Mouse (Mus musculus) hindbrain, embryonic 15.5 days (tissue): Measurements from ENCODE around the gene Spaca5. TPM values are rescaled to one million over a fixed set of nuclear protein-coding genes. Genes with fewer than 3 reads are reported as not detected.

Experiments
- ATAC-seq: fragments of 200-750 bp; cut with Nextera tagmentation; 2 replicates; pipeline ENCODE4 v1.8.0; 2017; ENCODE audit warnings: low read depth, moderate number of reproducible peaks, moderate TSS enrichment; ENCODE audit not compliant: low FRiP score
- H3K27ac ChIP-seq: fragments of 300-500 bp; sonication (generic); replicated peaks from 2 replicates; pipeline ENCODE4 v1.5.1; 2015; ENCODE audit warnings: mild to moderate bottlenecking, inconsistent platforms
- H3K27me3 ChIP-seq: fragments of 300-500 bp; sonication (generic); 2 replicates; pipeline ENCODE4 v1.6.1; 2015; ENCODE audit warnings: control low read depth, inconsistent platforms
- H3K36me3 ChIP-seq: fragments of 300-500 bp; sonication (generic); 2 replicates; pipeline ENCODE4 v1.6.1; 2015; ENCODE audit warnings: control low read depth, inconsistent platforms
- H3K4me1 ChIP-seq: fragments of 300-500 bp; sonication (generic); replicated peaks from 2 replicates; pipeline ENCODE4 v1.6.1; 2015; ENCODE audit warnings: control low read depth, inconsistent platforms
- H3K4me2 ChIP-seq: fragments of 300-500 bp; sonication (generic); 2 replicates; pipeline ENCODE4 v1.6.1; 2015; ENCODE audit warnings: moderate library complexity, mild to moderate bottlenecking, inconsistent platforms
- H3K4me3 ChIP-seq: fragments of 300-500 bp; sonication (generic); 2 replicates; pipeline ENCODE4 v1.5.1; 2015; ENCODE audit warnings: mild to moderate bottlenecking, inconsistent platforms
- H3K9ac ChIP-seq: fragments of 300-500 bp; sonication (generic); 2 replicates; pipeline ENCODE4 v1.6.1; 2015; ENCODE audit warnings: inconsistent platforms
- H3K9me3 ChIP-seq: fragments of 300-500 bp; sonication (generic); 2 replicates; pipeline ENCODE4 v1.6.1; 2016; ENCODE audit warnings: control low read depth, inconsistent platforms
- WGBS: fragments of 180-500 bp; shearing (Covaris S2); methylation state at CpG from one replicate; pipeline ENCODE4 v1.1.7; 2015; 5-methylcytosine and 5-hydroxymethylcytosine counted together
- polyA plus RNA-seq: library from polyadenylated mRNA; unstranded; fragments of >200 nt; fragmentation: Nextera tagmentation; extraction: Ambion mirVana; gene quantifications from 2 replicates; pipeline ENCODE4 v1.2.1, GENCODE M21; 2015

Gene Spaca5
- polyA plus RNA-seq = not detected in 2 replicates

GRCm38 (mm10) chrX:21068106-21068505 is at the start of gene Spaca5:
Gene Spaca5 (plus strand): TSS chrX:21068406.
- ATAC-seq = no peak
- Histone ChIP-seq H3K27me3 (no peaks in the 10 kb centered on the region), H3K4me2 (no peak within 1 kb of the TSS), H3K4me3 (no peak within 1 kb of the TSS), H3K4me1 (no peaks in the 10 kb centered on the region), H3K36me3 (no peaks in the 10 kb centered on the region), H3K9ac (no peak within 1 kb of the TSS), H3K27ac (no peak within 1 kb of the TSS), H3K9me3 (no peaks in the 10 kb centered on the region)

- no peaks in the 10 kb centered on the region for H3K9me3 ChIP-seq
- H3K4me2 ChIP-seq = peak overlapping the region; percentile 56
- peak overlapping the region; percentile 45 for H3K9ac ChIP-seq
- H3K36me3 ChIP-seq = no peaks in the 10 kb centered on the region
- 35% methylated on average over 9 of the region's 9 CpGs for WGBS
- peak overlapping the region; percentile 53 for H3K4me3 ChIP-seq
- ATAC-seq = peak; percentile 44
- peak overlapping the region; percentile 71 for H3K27ac ChIP-seq
- H3K4me1 ChIP-seq = no peaks in the 10 kb centered on the region
- no peaks in the 10 kb centered on the region for H3K27me3 ChIP-seq
Measured at GRCm38 (mm10) chrX:21061460-21061859, 6.7 kb upstream of the Spaca5 start.

GRCm38 (mm10) chrX:21061866-21062543 is 6.2 kb upstream of the Spaca5 start, which contains the start of gene Zfp182:
Gene Zfp182 (minus strand): TSS chrX:21062316.
- Histone ChIP-seq H3K9me3 (no peaks in the 10 kb centered on the region), H3K4me1 (no peaks in the 10 kb centered on the region), H3K36me3 (no peaks in the 10 kb centered on the region), H3K27ac (peak within 1 kb of the TSS; percentile 80), H3K27me3 (no peaks in the 10 kb centered on the region), H3K4me3 (peak within 1 kb of the TSS; percentile 53), H3K9ac (peak within 1 kb of the TSS; percentile 45), H3K4me2 (peak within 1 kb of the TSS; percentile 56)
- ATAC-seq = peak; percentile 98
- WGBS = 22% methylated on average over 25 of the region's 25 CpGs

GRCm38 (mm10) chrX:21062544-21062890 is 5.7 kb upstream of the Spaca5 start:
- no peaks in the 10 kb centered on the region for H3K4me1 ChIP-seq
- 74% methylated on average over 3 of the region's 3 CpGs for WGBS
- H3K27ac ChIP-seq = peak overlapping the region; percentile 80
- ATAC-seq = peak; percentile 49
- no peaks in the 10 kb centered on the region for H3K27me3 ChIP-seq
- H3K9ac ChIP-seq = peak overlapping the region; percentile 31; the same call in 1 of the 2 replicates
- peak overlapping the region; percentile 52 for H3K4me2 ChIP-seq
- no peaks in the 10 kb centered on the region for H3K9me3 ChIP-seq
- peak overlapping the region; percentile 53 for H3K4me3 ChIP-seq
- no peaks in the 10 kb centered on the region for H3K36me3 ChIP-seq

- H3K4me1 ChIP-seq = no peaks in the 10 kb centered on the region
- peak overlapping the region; percentile 94 for H3K27ac ChIP-seq
- 26% methylated on average over 6 of the region's 6 CpGs for WGBS
- H3K36me3 ChIP-seq = peaks cover 2% of the 10 kb centered on the region
- no peaks in the 10 kb centered on the region for H3K27me3 ChIP-seq
- ATAC-seq = peak; percentile 65
- H3K4me2 ChIP-seq = peak overlapping the region; percentile 50
- peak overlapping the region; percentile 51 for H3K9ac ChIP-seq
- H3K9me3 ChIP-seq = 0 out of 2 replicates have a peak, but pooled peaks cover 6% of the 10 kb centered on the region
- H3K4me3 ChIP-seq = peak overlapping the region; percentile 48
Measured at GRCm38 (mm10) chrX:21088645-21088982, 20.4 kb downstream of the Spaca5 start.

GRCm38 (mm10) chrX:21088983-21089866 is 21.0 kb downstream of the Spaca5 start, which contains the start of gene Zfp300:
Gene Zfp300 (minus strand): TSS chrX:21089527.
- WGBS = 19% methylated on average over 27 of the region's 27 CpGs
- no peaks in the 10 kb centered on the region for H3K36me3 ChIP-seq
- H3K4me1 ChIP-seq = no peaks in the 10 kb centered on the region
- peak; percentile 94 for ATAC-seq
- H3K9me3 ChIP-seq = no peaks in the 10 kb centered on the region
- peak within 1 kb of the TSS; percentile 50 for H3K4me2 ChIP-seq
- no peaks in the 10 kb centered on the region for H3K27me3 ChIP-seq
- H3K27ac ChIP-seq = peak within 1 kb of the TSS; percentile 94
- H3K4me3 ChIP-seq = peak within 1 kb of the TSS; percentile 48
- peak within 1 kb of the TSS; percentile 51 for H3K9ac ChIP-seq

GRCm38 (mm10) chrX:21089867-21090239 is 21.6 kb downstream of the Spaca5 start:
- ATAC-seq = peak; percentile 68; the same call in 1 of the 2 replicates
- no peaks in the 10 kb centered on the region for H3K9me3 ChIP-seq
- no peaks in the 10 kb centered on the region for H3K36me3 ChIP-seq
- peak overlapping the region; percentile 94 for H3K27ac ChIP-seq
- no peaks in the 10 kb centered on the region for H3K4me1 ChIP-seq
- no peaks in the 10 kb centered on the region for H3K27me3 ChIP-seq
- 50% methylated on average over 7 of the region's 7 CpGs for WGBS
- peak overlapping the region; percentile 50 for H3K4me2 ChIP-seq
- peak overlapping the region; percentile 48 for H3K4me3 ChIP-seq
- H3K9ac ChIP-seq = peak overlapping the region; percentile 51; the same call in 1 of the 2 replicates

GRCm38 (mm10) chrX:21115520-21115919 is 47.3 kb downstream of the Spaca5 start, which contains the start of gene Ssxa1:
Gene Ssxa1 (plus strand): TSS chrX:21115820.
- no peak for ATAC-seq
- 77% methylated on average over 4 of the region's 4 CpGs for WGBS
- Histone ChIP-seq H3K27me3 (no peaks in the 10 kb centered on the region), H3K4me2 (no peak within 1 kb of the TSS), H3K36me3 (no peaks in the 10 kb centered on the region), H3K9ac (no peak within 1 kb of the TSS), H3K9me3 (no peaks in the 10 kb centered on the region), H3K4me1 (no peaks in the 10 kb centered on the region), H3K4me3 (no peak within 1 kb of the TSS), H3K27ac (no peak within 1 kb of the TSS)

Other genes starting within 250 kb of the Spaca5 start
- gene Timp1, start 198.2 kb upstream of the Spaca5 start, polyA plus RNA-seq = 4.2 and 5.3 TPM in 2 replicates
- gene Syn1, start 147.4 kb upstream of the Spaca5 start, polyA plus RNA-seq = 83.1 and 117 TPM in 2 replicates
- gene Cfp, start 136.9 kb upstream of the Spaca5 start, polyA plus RNA-seq = 5.7 and 6.3 TPM in 2 replicates
- gene Elk1, start 117.8 kb upstream of the Spaca5 start, polyA plus RNA-seq = 18.6 and 20.2 TPM in 2 replicates
- 29.8 and 30.5 TPM in 2 replicates for gene Uxt, start 106.4 kb upstream of the Spaca5 start, polyA plus RNA-seq
- 7.1 and 7.4 TPM in 2 replicates for gene Zfp182, start 6.1 kb upstream of the Spaca5 start, polyA plus RNA-seq
- gene Zfp300, start 21.1 kb downstream of the Spaca5 start, polyA plus RNA-seq = 3.7 and 5.1 TPM in 2 replicates
- not detected in 2 replicates for gene Ssxa1, start 47.4 kb downstream of the Spaca5 start, polyA plus RNA-seq
- not detected in 2 replicates for gene Gm21876, start 107.2 kb downstream of the Spaca5 start, polyA plus RNA-seq